15 mouse cellular contexts compared by ENCODE assay signal in genomic region chr12:35283925-35284324, GRCm38 (mm10).
A peak's percentile ranks its signal among the peaks of the same experiment; 100 is the strongest.
DNase-seq lines count a peak whose midpoint lies in the region; ATAC-seq and TF ChIP-seq lines count a peak whose summit lies in the region.
"Had no signal": no experiment of that assay in that cellular context is flagged by ENCODE, and none has a peak within 500 bp of the region (broad histone marks: within the 10 kb centered on the region; RNA-seq: fewer than 3 reads in every experiment).

No protein-coding gene starts in this region.

- no peaks in the 10 kb centered on the region for H3K27me3 ChIP-seq in liver, adult 2 months (ENCODE audit: control insufficient read depth, insufficient read depth, low read length)
- H3K27me3 ChIP-seq in liver, embryonic 12.5 days (replicated peaks), result no peaks in the 10 kb centered on the region
- H3K27me3 ChIP-seq: forebrain, embryonic 12.5 days; midbrain, embryonic 15.5 days had no signal

- peak; percentile 99 for DNase-seq in liver, adult 2 months (ENCODE audit: extremely low read depth, low read depth, low spot score)
- DNase-seq in adrenal gland, adult 8-10 months, result peak; percentile 61
- DNase-seq in adrenal gland, postnatal 36 days, result peak; percentile 57 to 58
- peak; percentile 71 for DNase-seq in lung, postnatal 36 days
- DNase-seq in frontal cortex, postnatal 25 days (ENCODE audit: low spot score in 2 of 2), result no peak
- DNase-seq: cerebellum, postnatal 36 days; heart, postnatal 4 days; kidney, postnatal 10 days; layer of hippocampus, adult 9-11 months had no signal

- 18% methylated on average over 5 of the region's 5 CpGs for WGBS in liver, adult 2 months
- WGBS in liver, embryonic 12.5 days (ENCODE audit: insufficient replicate concordance), result 44% methylated on average over 5 of the region's 5 CpGs

- no peak for TF ChIP-seq CTCF in liver, adult 2 months (IDR thresholded peaks at IDR 0.05; ENCODE audit: low read depth, low read length)

- H3K4me1 ChIP-seq in liver, adult 2 months (ENCODE audit: control insufficient read depth, insufficient read depth, low read length), result peaks cover 17% of the 10 kb centered on the region; the same call in 1 of the 2 replicates
- no peaks in the 10 kb centered on the region for H3K4me1 ChIP-seq in liver, embryonic 12.5 days
- H3K4me1 ChIP-seq: forebrain, embryonic 12.5 days; midbrain, embryonic 15.5 days had no signal

- peak overlapping the region; percentile 19 for H3K4me3 ChIP-seq in liver, adult 2 months (ENCODE audit: insufficient read depth, low read depth, low read length)
- H3K4me3 ChIP-seq in liver, embryonic 12.5 days, result no peak overlapping the region
- H3K4me3 ChIP-seq: forebrain, embryonic 12.5 days; midbrain, embryonic 15.5 days had no signal

- peak overlapping the region; percentile 99 for H3K27ac ChIP-seq in liver, adult 2 months (replicated peaks; ENCODE audit: insufficient read depth, low read depth, low read length)
- no peak overlapping the region for H3K27ac ChIP-seq in liver, embryonic 12.5 days
- H3K27ac ChIP-seq: forebrain, embryonic 12.5 days; midbrain, embryonic 15.5 days had no signal

- H3K9me3 ChIP-seq in liver, embryonic 12.5 days (replicated peaks), result no peaks in the 10 kb centered on the region
- H3K9me3 ChIP-seq: forebrain, embryonic 12.5 days; midbrain, embryonic 15.5 days had no signal

- H3K79me2 ChIP-seq in liver, adult 2 months (ENCODE audit: control insufficient read depth, insufficient read depth, low read length), result no peaks in the 10 kb centered on the region

- H3K9ac ChIP-seq in liver, adult 2 months (ENCODE audit: low read depth, low read length), result peak overlapping the region; percentile 68
- no peak overlapping the region for H3K9ac ChIP-seq in liver, embryonic 12.5 days
- H3K9ac ChIP-seq: forebrain, embryonic 12.5 days; midbrain, embryonic 15.5 days had no signal

- H3K36me3 ChIP-seq in liver, adult 2 months (ENCODE audit: control insufficient read depth, insufficient read depth, low read length), result no peaks in the 10 kb centered on the region
- H3K36me3 ChIP-seq in liver, embryonic 12.5 days, result no peaks in the 10 kb centered on the region
- H3K36me3 ChIP-seq: forebrain, embryonic 12.5 days; midbrain, embryonic 15.5 days had no signal

- no peak overlapping the region for H3K4me2 ChIP-seq in liver, embryonic 12.5 days
- H3K4me2 ChIP-seq: forebrain, embryonic 12.5 days; heart, embryonic 11.5 days; midbrain, embryonic 15.5 days had no signal

- TF ChIP-seq POLR2A in liver, adult 2 months (IDR thresholded peaks at IDR 0.05; ENCODE audit: extremely low read depth, insufficient read depth, low read length), result no peak

- ATAC-seq in liver, embryonic 12.5 days, result no peak
- ATAC-seq in frontal cortex, adult (ENCODE audit: low TSS enrichment), result no peak
- ATAC-seq: CD4-positive, CD25-positive, alpha-beta regulatory T cell, adult 4 months; midbrain, embryonic 15.5 days had no signal

Comparison
In these comparisons a context has a peak if more than half of its experiments do, and no peak if none do; other contexts are left out.
1. DNase-seq: peak in liver, adult 2 months (single experiment), adrenal gland, adult 8-10 months (single experiment), adrenal gland, postnatal 36 days (2 of 2) and lung, postnatal 36 days (single experiment); none in frontal cortex, postnatal 25 days (0 of 2).